Mouse (Mus musculus): ENCODE measurements around the gene Rab11a. TPM values are rescaled to one million over a fixed set of nuclear protein-coding genes. Genes with fewer than 3 reads are reported as not detected.

Gene Rab11a
- 100 to 1,000 TPM; 124 to 126 TPM for total RNA-seq (2023)

DNA sequence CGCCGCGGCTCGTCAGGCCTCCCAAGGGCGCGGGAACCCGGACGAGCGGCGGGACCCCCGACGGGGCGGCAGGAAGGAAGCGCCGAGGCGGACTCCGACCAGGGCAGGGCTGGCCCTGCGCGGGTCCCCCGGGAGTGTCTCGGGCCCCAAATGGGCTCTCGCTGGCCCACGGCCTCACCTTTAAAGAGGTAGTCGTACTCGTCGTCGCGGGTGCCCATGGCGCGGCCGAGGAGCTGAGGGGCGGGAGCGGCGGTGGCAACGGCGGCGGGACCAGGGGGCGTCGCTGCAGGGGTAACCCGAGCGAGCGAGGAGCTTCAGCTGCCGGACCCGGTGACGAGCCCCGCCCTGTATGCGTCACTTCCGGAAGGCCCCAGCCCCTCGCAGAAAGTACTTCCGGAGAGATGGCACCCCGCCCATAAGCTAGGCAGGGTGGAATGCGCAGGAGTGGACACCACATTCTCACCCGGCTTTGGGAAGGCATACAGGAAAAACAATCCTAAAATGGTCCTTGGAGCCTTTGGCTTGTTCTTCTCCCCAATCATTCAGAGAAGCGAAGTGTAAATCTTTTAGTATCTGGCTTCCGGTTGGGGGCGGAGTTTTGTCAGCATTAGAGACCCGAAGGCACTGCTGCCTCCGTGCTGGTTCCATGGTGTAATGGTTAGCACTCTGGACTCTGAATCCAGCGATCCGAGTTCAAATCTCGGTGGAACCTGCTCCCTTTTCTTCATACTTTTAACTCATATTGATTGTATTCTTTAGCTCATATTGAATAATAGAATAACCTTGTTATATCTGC lies at the start of gene Rab11a:
Gene Rab11a (minus strand): TSS at position 353 of the 796 bp plus-strand sequence.

Other genes starting within 250 kb of the Rab11a start
- gene Dennd4a, start 73.6 kb upstream of the Rab11a start, total RNA-seq (2023) = 100 to 1,000 TPM; 176 to 223 TPM
- gene Slc24a1, start 213.8 kb upstream of the Rab11a start, total RNA-seq (2023) = not detected
- gene Ints14, start 223.1 kb upstream of the Rab11a start, total RNA-seq (2023) = 10 to 100 TPM; 30.6 to 33.5 TPM